Mouse (Mus musculus) ES-Bruce4 (cell line): Measurements from ENCODE around the gene Zfp276. TPM values are rescaled to one million over a fixed set of nuclear protein-coding genes. Genes with fewer than 3 reads are reported as not detected.

Source experiments
- H3K27ac ChIP-seq: 2 replicates; pipeline ENCODE4 v1.5.1; 2012; ENCODE audit warnings: low read length, inconsistent platforms; ENCODE audit not compliant: insufficient read depth
- H3K27me3 ChIP-seq: 2 replicates; pipeline ENCODE4 v1.6.1; 2012; ENCODE audit warnings: mild to moderate bottlenecking, low read length, inconsistent platforms; ENCODE audit not compliant: control insufficient read depth, poor library complexity, insufficient read depth, severe bottlenecking
- H3K36me3 ChIP-seq: 2 replicates; pipeline ENCODE4 v1.6.1; 2012; ENCODE audit warnings: inconsistent platforms, mild to moderate bottlenecking, low read length, moderate library complexity; ENCODE audit not compliant: control insufficient read depth, poor library complexity, insufficient read depth, severe bottlenecking
- H3K4me1 ChIP-seq: one replicate; pipeline ENCODE4 v1.8.1; 2011; ENCODE audit warnings: low read length; ENCODE audit not compliant: control insufficient read depth, insufficient read depth
- H3K4me3 ChIP-seq: 2 replicates; pipeline ENCODE4 v1.5.1; 2011; ENCODE audit warnings: low read depth, mild to moderate bottlenecking, low read length
- H3K9ac ChIP-seq: 2 replicates; pipeline ENCODE4 v1.6.1; 2012; ENCODE audit warnings: low read depth, mild to moderate bottlenecking, inconsistent platforms; ENCODE audit not compliant: poor library complexity, severe bottlenecking
- H3K9me3 ChIP-seq: replicated peaks from 2 replicates; pipeline ENCODE4 v1.6.1; 2012; ENCODE audit warnings: mild to moderate bottlenecking, low read length, inconsistent platforms; ENCODE audit not compliant: control insufficient read depth, poor library complexity, insufficient read depth, severe bottlenecking
- CTCF ChIP-seq: IDR thresholded peaks from one replicate; pipeline ENCODE4 v1.8.1; 2011; ENCODE audit warnings: low read depth, low read length
- EP300 ChIP-seq: IDR thresholded peaks from 2 replicates; pipeline ENCODE4 v1.6.1; 2011; ENCODE audit warnings: low read depth, low read length; ENCODE audit not compliant: insufficient read depth
- POLR2A ChIP-seq: IDR thresholded peaks from one replicate; pipeline ENCODE4 v1.8.1; 2011; ENCODE audit warnings: low read length; ENCODE audit not compliant: insufficient read depth
- polyA plus RNA-seq: library from polyadenylated mRNA; stranded (reverse); fragments of >200 nt; gene quantifications from 2 replicates; pipeline ENCODE4 v1.2.4, GENCODE M21; 2011; ENCODE audit warnings: low read depth; ENCODE audit not compliant: missing spikeins, insufficient read depth, insufficient read length

Gene Zfp276
- polyA plus RNA-seq, 1 experiment: 7.4 TPM

DNA sequence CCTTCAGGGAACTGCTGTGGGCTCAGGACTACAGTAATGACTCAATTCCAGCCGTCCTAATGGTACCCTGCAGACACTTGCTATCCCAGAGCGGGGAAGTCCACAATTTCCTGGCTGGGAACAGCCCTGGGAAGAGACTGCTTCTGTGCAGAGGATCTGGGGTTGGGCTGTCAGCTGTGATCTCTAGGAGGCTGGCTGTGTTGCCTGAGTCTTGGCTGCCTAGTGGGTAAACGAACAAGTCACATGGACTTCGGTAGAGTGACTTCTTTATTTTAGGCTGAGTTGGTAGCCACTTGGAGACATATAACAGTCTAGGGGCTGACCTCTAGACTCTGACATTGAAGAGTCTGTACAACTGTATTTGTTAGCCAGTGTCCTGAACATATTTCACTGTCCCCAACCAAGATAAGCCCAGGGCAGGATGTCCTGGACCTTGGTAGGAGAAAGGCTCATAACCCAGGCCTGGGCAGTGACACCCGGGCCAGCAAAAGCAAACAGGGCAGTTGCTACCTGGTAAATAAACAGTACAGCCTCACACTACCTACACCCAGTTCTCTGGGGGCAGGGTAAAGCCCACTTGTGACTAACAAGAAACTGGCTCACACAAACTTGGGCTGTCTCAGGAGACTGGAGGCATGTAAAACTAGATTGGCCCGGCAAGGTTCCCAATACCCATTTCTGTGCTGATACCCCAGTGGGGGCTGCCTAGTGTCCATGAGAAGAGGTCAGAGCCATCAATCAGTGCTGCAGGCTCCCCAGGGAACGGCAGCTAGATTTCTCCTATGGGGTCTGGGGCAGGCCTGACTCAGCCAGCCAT is 11.7 kb upstream of the Zfp276 start:
- H3K27ac ChIP-seq: no peak overlapping the region
- H3K27me3 ChIP-seq: no peaks in the 10 kb centered on the region
- no peaks in the 10 kb centered on the region for H3K9me3 ChIP-seq
- H3K4me3 ChIP-seq: no peak overlapping the region
- H3K36me3 ChIP-seq: no peaks in the 10 kb centered on the region
- TF ChIP-seq POLR2A (no peak), EP300 (no peak), CTCF (no peak)
- no peaks in the 10 kb centered on the region for H3K4me1 ChIP-seq
- H3K9ac ChIP-seq: no peak overlapping the region

DNA sequence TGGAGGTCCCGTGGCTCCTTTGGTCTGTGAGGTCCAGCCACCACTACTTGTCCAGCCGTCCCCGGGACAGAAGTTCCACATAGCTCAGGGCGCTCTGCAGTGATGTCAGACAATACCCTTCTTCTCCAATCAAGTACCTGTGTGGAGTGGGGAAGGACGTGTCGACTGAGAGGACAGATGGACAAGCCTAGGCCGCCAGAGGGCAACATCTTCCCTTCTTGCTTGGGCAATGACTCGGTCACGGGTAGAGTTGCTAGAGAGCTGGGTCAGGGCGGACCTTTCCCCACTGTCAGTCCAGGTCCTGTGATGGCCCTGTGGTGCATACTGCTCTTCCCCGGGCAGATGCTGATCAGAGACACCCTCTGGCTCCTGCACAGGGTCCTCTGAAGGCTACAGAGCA is 10.9 kb upstream of the Zfp276 start:
- no peaks in the 10 kb centered on the region for H3K9me3 ChIP-seq
- H3K4me1 ChIP-seq: no peaks in the 10 kb centered on the region
- no peaks in the 10 kb centered on the region for H3K36me3 ChIP-seq
- H3K27me3 ChIP-seq: no peaks in the 10 kb centered on the region
- H3K9ac ChIP-seq: no peak overlapping the region
- no peak for TF ChIP-seq EP300
- TF ChIP-seq CTCF: peak; percentile 36
- no peak overlapping the region for H3K4me3 ChIP-seq
- no peak overlapping the region for H3K27ac ChIP-seq

DNA sequence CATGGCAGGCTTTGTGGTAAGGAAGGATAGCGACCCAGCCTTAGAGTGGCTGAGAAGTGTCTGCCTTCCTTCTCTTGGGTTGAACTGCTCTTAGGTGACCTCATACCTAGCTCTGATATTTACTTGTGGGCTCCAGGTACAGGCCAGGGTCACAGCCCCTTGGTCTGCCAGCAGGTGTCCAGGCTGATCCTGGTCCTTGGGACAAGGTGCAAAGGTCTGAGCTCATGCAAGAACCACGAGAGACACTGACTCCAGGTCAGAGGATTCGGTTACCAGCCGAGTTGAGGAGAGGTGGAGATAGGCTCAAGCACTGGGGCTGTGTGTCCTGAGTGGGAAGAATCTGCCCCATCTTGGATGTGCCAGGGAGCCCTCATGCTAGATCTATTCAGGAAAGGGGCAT is 9.6 kb upstream of the Zfp276 start:
- no peak overlapping the region for H3K9ac ChIP-seq
- H3K4me1 ChIP-seq: no peaks in the 10 kb centered on the region
- H3K27ac ChIP-seq: no peak overlapping the region
- H3K36me3 ChIP-seq: no peaks in the 10 kb centered on the region
- TF ChIP-seq EP300: no peak
- TF ChIP-seq CTCF: no peak
- TF ChIP-seq POLR2A: no peak
- H3K4me3 ChIP-seq: no peak overlapping the region
- H3K9me3 ChIP-seq: no peaks in the 10 kb centered on the region
- no peaks in the 10 kb centered on the region for H3K27me3 ChIP-seq

DNA sequence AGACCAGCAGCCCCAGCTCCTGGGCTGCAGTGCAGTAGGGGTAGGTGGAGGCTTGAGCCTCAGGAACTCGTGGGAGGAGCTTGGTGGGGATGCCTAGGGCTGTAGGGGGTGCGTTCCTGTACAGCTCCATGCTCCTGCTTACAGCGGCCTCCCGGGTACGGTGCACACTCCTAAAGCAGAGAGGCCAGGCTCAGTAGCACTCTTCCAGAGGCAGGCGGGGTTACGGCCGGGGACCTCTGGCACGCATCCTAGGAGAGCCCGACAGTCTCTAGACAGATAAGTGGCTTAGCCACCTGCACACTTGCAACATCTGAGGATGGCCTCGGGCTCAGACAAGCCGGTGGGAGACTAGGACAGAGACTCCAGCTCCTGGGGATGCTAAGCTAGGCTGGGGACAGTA is 8.5 kb upstream of the Zfp276 start:
- no peaks in the 10 kb centered on the region for H3K27me3 ChIP-seq
- no peak overlapping the region for H3K4me3 ChIP-seq
- no peaks in the 10 kb centered on the region for H3K36me3 ChIP-seq
- H3K9ac ChIP-seq: no peak overlapping the region
- no peak overlapping the region for H3K27ac ChIP-seq
- no peaks in the 10 kb centered on the region for H3K9me3 ChIP-seq
- TF ChIP-seq CTCF (no peak), POLR2A (no peak), EP300 (no peak)
- no peaks in the 10 kb centered on the region for H3K4me1 ChIP-seq

DNA sequence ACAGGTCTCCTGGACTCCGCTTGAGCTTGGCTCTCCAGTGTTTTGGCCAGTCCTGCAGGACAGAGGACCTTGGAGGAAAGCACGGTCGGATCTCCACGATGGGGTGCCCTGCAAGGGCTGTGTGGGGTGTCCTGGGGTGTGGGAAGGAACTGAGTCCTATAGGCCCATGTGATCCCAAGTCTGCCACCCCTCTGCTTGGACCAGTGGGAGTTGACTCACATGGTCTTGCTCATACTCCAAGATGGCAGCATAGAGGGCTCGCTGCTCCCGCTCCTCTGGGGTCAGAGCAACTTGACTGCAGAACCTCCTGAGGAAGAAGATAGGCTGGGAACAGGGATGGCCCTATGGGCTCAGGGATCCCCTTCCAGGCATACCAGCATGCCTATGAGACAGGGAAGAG is 6.2 kb upstream of the Zfp276 start:
- H3K4me1 ChIP-seq: no peaks in the 10 kb centered on the region
- no peak overlapping the region for H3K27ac ChIP-seq
- no peak overlapping the region for H3K9ac ChIP-seq
- no peaks in the 10 kb centered on the region for H3K27me3 ChIP-seq
- H3K4me3 ChIP-seq: no peak overlapping the region
- no peaks in the 10 kb centered on the region for H3K36me3 ChIP-seq
- TF ChIP-seq EP300 (no peak), POLR2A (no peak), CTCF (no peak)
- no peaks in the 10 kb centered on the region for H3K9me3 ChIP-seq

DNA sequence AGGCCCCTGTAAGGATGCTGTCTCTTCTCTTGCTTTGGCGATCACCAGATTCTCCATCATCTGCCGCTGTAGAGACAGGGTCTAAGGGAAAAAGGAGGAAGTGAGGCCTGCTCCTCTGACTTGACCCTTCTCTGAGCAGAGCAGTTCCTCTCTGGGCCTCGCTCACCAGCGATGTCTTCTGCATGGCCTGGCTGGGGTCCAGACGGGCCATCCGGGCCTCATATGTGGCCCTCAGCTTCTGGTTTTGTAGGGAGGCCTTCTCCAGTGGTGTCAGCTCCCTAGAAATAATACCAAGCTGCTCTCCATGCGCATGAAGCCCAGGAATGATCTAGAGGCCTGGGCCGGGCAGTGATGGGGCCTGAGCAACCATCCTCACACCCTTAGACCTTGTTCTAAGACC is 5.4 kb upstream of the Zfp276 start:
- Histone ChIP-seq H3K36me3 (no peaks in the 10 kb centered on the region), H3K4me1 (no peaks in the 10 kb centered on the region), H3K9me3 (no peaks in the 10 kb centered on the region), H3K27me3 (no peaks in the 10 kb centered on the region), H3K4me3 (no peak overlapping the region), H3K27ac (no peak overlapping the region), H3K9ac (no peak overlapping the region)
- no peak for TF ChIP-seq CTCF
- TF ChIP-seq EP300: no peak
- no peak for TF ChIP-seq POLR2A
